Mouse (Mus musculus): ENCODE results near the gene Acss1.

Gene Acss1

DNA sequence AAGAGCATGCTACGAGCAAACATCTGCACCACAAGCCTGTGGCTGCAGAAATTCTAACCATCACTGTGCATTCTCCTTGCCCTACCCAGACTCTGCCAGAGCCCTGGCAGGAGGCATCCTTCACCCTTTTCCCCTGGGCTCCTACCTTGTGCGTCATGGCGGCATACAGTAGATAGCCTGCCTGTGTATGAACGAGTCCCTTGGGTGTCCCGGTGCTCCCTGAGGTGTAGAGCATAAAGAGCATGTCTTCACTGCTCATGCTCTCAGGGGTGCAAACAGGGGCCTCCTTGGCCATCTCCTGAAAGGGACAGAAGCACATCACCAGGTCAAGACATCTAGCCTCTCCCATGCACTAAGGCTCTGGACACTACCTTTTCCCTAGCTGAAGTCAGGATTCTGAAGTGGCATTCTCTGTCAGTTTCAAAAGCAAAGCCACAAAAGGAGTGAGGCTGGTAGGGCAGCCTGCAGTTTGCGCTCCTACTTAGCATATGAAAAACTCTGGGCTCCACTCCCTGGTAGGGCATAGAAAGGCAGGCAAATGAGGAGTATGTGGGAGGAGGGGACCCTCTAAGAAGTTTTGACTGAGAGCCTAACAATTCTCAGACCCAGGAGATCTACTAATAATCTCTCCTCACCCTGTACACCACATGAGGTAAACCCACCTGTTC is 30.5 kb downstream of the Acss1 start:
- DNase-seq = no peak

DNA sequence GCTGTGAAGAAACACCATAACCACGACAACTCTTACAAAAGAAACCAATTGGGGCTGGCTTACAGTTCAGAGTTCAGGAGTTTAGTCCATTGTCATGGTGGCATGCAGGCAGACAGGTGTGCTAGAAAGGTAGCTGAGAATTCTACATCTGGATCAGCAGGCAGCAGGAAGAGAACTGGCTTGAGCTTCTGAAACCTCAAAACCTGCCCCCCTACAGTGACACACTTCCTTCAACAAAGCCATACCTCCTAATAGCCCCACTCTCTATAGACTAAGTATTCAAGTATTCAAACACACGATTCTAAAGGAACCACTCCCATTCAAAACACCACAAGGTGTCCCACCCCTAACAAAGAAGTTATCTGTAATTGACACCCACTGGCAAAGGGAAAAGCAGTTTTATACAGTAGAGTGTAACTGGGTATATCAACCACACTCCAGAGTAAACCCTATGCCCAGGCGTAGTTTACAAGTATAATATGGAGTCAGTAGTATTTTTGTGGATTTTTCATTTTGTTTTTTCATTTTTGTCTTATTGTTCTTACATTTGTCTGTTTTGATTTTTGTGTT is 32.3 kb downstream of the Acss1 start:
- DNase-seq = no peak

DNA sequence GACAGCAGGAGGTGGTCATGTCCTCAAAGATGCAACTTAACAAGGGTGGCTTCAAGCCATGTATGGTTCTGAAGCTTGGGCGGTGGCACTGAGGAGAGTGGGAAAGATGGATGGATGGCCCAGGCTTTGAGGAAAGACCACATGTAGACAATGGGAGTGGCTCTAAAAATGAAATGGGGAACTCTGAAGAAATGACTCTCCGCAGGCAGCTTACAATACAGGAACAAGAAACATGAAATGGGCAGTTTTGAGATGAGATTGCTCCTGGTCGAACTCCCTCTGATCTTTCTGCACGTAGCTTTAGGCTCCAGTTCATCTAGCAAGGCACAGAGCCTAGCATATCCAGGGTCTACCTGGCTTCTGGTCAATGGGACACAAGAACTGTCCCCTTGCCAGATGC is 39.0 kb downstream of the Acss1 start:
- no peak for DNase-seq

DNA sequence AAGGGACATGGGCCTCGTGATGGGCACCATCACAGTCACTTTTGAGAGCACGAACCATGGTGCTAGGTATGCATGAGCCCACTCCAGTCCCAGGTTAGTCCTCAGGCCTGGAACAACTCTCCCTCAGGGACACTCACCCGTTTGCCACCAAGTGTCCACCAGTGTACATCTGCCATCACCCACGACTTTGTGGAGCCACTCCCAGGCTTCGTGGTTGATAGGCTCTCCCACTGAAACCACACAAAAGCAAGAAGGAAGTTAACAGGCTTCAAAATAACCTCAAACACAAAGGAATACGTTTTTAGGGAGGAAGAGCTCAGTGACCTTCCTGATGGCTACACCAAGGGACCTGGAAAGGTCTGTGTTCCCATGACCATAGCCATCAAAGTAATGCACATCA is 41.2 kb downstream of the Acss1 start:
- no peak for DNase-seq

DNA sequence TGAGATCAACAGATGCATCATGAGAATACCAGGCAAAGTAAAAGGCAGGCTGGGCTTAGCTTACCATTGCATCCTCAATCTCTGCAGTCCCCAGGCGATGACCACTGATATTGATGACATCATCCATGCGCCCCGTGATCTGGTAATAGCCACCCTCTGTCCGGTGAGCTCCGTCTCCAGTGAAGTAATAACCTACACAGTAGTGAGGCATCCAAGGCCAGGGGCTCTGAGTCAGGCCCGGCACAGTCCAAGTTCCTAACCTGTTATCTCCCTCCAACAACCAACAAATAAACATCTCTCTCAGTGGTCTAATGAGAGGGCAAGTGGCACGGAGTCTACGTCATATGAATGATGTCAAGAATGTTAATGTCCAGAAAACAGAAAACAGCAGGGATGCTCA is 43.4 kb downstream of the Acss1 start:
- no peak for DNase-seq

DNA sequence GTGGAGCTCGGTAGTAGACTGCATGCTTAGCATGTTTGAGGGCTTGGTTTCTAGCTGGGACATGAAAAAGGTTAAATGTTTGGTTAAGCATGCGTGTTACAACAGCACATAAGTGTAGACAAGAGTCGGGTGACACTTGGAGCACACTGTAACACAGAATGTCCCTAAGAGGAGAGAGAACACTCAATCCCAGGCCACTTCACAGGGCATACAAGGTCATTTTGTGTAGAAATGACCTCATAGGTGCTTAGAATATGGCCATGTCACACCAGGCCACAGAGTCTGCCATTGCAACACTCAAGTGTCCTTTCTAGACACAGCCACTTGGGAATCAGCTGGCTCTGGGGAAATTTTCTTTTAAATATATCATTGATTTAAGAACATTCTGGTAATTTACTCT is 44.3 kb downstream of the Acss1 start:
- no peak for DNase-seq

DNA sequence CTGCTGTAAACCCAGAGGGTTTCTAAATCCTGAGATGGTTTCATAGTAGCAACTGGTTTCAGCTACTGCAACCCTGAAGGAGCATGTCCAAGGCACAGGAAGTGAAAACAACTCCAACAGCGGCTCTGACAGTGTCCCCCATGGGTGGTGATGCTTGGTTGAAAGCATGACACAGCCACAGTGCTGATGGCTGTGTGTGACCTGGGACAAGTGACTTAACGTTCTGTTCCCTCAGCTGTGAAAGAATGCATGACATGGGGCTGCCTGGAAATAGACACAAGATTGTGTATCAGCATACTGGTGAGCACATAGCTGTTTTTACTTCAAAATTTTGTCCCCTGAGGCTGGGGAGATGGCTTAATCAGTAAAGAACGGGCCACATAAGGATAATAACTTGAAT is 46.6 kb downstream of the Acss1 start:
- DNase-seq = no peak

DNA sequence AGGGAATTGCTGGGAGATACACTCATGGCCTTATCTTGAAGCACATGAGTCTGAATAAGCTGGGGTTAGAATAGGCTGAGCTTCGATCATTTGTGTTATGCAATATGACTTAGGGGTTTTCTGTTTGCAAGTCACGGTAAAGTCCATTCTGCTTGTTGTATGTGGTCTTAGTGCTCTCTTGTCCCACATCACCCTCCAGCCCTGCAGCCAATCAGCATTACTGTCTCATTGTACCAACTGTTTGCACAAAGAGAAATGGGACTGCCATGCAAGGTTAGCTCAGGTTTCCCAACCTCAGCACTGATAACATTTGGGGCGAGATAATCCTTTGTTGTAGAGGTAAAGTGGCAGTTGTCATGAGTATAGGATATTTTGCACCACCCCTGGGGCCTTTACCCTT is 58.2 kb downstream of the Acss1 start:
- no peak for DNase-seq

DNA sequence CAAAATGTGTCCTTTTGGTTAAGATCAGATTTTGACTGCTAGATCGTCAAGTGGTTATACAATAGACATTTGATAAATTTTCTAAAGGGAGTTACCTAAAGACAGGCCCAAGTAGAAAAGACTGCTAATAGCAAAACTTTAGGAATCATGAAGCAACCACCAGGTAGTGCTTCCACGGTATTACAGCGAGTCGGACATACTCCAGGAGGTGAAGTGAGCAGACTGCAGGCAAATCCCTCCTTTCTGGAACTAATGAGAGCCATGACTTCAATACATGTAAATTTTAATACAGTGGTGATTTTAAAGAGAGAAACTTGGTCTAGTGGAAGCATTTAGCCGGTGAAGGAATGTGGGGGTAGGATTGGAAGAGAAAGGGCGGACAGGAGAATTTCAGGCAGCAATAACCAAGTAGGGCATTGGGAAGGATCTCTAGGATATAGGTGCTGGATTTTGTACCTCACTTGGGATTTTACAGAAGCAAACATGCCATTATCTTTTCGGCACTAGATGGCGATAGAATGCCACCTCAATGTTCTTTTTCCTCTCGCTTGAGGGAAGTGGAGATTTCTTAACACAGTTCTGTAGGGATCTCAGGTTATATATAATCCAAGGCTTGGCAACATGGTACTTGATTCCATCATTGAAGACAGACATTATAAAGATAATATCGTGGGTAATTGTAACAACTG is 59.3 kb downstream of the Acss1 start:
- peak; percentile 88 for DNase-seq

DNA sequence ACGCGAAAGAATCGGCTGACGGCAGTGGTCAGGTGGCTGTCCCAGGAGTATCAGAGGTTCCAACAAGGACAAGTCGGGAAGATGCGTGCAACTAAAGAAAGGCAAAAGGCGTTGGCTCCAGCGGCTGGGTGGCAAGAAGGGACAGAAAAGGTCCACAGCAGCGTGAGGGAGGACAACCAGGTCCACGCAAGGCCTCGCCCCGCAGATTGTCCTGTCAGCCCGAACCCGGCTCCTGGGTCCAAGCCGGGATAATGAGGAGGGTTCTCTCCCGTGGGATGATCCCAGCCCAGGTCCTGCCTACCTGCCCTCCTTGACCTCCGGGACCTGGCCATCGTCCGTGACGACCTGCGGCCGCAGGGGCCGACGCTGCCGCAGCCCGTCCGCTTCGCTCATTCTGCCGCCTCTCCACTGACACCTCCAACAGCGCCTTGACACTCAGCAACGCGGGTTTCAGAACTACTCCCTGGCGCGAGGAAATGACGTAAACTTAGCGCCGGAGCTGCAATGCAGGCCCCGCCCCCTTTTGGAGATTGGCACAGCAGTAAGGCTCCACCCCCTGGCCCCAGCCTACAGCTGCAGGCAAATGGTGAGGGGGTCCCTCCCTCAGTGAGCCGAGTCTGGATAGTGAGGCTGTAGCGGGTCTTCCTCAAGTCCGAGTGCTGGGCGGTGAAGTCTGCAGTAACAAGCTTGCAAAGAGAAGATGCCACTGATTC is 60.1 kb downstream of the Acss1 start, which contains the start of gene Apmap:
TSS of gene Apmap (minus strand) at position 481 of the 713 bp plus-strand sequence.
- peak; percentile 98 for DNase-seq

DNA sequence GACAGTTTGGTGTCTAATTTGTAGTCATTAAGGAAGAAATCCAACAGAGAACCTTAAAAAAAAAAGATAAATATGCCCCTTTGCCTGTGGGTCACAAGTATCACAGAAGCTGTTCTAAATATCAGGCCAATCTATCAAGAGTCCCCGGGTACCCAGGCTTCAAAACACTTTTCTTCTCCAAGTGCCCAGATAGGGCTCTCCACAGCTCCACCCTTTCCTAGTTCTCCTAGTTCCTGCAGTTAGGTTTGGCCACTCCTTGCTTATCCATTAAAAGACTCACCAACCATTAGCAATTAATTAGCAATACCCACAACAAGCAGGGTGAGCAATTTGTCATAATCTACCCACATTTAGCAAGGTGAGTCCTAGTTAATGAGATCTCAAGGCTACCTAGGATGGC is 61.2 kb downstream of the Acss1 start:
- DNase-seq = no peak

DNA sequence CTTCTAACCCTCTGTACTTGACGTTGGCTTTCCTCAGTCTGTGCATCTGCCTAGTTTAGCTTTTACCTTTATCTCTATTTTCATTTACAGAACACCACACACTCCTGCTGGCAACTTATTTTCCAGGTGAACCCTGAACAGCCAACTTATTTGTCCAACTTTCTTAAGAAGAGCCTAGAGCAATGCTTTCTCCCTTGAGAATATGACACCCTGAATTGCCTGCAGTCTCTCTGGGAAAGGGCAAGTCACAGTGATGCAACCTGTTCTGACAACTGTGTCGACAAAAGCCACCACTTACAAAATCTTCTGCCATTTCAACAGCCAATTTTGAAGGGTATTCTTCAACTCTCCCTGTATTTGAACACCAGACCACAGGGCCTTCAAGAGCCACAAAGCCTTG is 63.5 kb downstream of the Acss1 start:
- DNase-seq = no peak

DNA sequence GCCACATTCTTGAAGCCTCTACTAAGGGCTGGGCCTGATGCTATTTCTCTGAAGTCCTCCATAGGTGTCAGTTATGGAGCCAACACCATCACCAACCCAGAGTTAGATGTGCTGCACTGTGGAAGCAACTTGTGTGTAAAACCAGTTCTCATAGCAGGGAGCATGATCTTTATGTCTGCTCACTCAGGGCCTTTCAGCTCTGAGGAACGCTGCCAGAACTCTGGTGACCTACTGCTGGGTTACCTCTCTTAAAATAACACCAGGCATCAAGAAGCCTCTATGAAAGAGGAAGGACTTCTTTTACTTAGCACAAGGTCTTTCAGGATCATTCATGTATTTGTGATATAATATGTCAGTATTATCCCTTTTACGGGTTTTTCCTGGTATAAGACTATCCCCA is 66.1 kb downstream of the Acss1 start:
- no peak for DNase-seq

DNA sequence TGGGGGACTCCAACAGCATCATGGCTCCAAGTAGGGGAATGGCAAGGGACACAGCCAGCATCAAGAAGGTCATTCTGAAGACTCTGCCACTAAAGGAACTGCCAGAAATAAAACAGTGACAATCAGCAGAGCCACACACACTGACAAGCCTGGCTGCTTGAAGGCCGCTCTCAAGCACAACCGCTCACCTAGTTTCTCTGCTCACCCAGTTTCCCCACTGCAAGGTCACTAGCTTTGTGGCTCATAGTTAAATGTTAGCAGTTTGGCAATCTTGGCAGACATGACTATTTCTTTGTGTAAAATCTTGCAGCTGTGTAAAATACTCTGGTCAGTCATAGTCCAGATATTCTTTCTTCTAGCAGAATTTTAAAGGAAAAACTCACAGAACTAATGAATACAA is 68.0 kb downstream of the Acss1 start:
- no peak for DNase-seq

DNA sequence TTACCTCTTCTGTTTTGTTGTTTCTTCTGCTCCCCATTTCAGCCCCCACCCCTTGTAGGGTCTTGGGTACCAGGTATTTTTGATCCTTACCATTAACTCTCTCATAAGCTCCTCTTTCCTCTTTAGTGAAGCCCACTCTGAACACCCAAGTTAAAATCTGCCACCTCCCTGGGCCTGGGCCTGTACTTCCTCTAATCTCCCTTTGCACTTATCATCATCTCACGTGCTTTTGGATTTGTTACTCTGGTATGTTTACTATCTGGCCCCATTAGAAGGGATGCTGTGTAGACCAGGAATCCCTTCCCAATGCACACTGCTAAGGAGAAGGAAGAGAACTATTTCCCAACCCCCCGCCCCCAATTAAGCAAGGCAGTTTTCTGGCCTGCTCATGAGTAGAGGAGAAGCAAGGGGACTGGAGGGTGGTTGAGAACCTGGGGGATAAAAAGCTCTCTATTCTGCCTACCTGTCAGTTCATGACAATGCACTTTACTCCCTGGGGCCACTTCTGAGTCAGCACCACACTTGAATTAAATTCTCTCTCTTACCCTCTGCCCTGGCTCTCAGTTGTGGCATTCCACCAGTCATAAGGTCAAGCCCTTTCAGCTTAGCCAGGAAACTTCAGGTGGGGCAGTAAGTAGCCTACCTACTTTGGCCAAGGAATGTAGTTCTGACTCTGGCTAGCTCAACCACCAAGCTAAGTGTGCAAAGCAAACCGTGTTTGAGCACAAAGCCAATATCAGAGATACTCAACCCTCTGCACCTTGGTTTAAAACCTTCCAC is 72.7 kb downstream of the Acss1 start:
- no peak for DNase-seq

DNA sequence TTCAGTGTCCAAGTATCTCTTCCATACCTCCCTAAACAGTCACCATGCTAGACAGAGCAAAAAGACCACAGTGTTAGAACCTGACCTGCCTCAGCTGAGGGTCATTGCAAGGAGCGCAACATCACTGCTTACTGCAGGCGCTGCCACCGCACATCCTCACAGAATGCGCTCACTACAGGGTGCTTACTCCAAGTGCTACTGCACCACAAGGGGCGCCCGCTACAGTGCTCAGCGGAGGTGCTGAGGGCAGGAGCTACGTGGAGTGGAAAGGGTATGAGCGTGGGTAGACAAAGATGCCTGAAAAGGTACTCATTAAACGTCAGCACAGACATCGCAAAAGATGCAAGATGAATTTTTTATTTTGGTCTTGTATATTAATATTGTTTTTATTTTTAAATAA is 79.2 kb downstream of the Acss1 start:
- no peak for DNase-seq

DNA sequence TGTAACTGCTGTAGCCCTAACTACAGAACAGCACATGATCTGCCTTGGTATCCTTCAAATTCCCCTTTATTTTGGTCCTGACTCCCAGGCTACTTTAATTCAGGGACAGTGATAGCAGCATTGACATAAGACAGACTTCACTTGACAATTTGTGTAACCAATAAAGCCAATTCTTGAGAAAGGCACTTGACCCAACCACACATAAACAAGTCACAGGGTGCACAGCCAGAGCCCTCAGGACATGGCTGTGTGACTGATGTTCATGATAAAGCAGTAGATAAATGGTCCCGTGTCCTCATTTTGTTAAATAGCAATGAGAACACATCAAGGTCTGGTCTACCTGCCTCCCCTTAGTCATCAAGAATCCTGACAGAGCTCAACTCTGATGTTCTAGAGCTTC is 88.7 kb downstream of the Acss1 start:
- DNase-seq = no peak

DNA sequence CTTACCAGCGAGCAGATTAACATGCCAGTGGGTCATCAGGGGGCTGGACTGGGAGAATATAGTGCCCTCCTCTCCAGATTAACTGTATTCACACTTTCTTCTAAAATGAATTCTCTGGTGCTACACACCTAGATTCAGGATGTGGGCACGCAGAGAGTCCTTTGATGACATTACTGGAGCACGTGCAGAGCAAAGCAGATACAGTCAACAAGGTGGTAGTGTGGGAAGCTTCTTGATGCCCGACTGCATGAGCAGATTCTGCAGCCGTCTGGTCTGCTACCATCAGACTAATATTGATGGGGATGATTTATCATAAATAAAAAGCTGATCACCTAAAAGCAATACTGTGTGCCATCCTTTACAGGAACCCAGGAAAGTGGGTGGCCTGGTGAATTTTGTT is 89.7 kb downstream of the Acss1 start:
- DNase-seq = no peak

DNA sequence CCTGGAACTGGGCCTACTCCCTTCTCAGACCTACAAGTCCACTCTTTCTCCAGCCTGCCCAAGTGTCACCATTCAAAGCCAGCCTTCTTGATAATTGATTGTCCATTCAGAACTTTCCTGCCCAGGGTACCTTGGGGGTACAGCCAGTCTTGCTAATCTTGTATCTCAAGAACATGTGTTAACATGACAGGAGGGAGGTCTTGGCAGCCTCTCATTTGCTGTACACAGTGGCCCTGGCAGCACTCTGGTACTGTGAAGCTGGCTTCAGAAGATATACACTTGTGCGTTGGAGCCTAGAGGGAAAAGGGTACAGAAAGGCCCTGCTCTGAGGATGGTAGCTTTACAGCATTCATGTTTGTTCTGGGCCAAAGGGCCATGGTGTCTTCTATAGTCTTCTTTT is 92.0 kb downstream of the Acss1 start:
- DNase-seq = no peak

DNA sequence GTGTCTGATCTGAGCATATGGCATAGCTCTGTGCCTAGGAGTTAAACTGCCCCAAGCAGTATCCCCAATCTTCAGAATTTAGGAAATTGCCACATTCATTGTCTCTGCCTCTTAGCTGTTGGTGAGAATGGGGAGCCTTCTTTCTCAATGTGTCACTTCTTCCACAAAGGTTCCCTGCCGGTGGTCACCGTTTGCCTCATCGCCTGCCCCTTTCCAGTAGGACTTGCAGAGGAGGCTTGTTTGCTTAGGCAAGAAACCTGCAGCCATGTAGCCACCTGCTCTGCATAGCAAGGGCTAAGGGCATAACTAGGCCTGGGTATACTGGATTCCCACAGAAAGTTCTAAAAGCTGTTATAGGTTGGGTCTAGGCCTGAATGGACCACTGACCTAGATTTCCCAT is 95.8 kb downstream of the Acss1 start:
- no peak for DNase-seq

DNA sequence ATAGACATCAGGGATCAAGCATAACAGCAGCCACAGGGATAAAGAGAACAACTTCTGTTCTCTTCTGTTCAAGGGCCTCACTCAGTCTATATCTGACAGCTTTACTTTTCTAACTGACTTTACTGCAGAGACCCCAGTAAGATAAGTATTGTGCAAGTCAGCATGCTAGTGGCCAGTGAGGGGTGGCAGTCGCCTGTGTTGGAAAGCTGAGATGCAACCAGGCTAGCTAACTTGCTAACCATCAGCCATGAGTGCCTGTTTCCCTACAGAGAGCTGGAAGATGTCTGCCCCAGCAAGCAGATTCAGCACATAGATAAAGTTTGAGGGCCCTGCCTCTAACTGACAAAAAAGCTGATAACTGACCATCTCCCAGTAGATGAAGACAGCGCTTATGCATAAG is 97.5 kb downstream of the Acss1 start:
- DNase-seq = no peak

DNA sequence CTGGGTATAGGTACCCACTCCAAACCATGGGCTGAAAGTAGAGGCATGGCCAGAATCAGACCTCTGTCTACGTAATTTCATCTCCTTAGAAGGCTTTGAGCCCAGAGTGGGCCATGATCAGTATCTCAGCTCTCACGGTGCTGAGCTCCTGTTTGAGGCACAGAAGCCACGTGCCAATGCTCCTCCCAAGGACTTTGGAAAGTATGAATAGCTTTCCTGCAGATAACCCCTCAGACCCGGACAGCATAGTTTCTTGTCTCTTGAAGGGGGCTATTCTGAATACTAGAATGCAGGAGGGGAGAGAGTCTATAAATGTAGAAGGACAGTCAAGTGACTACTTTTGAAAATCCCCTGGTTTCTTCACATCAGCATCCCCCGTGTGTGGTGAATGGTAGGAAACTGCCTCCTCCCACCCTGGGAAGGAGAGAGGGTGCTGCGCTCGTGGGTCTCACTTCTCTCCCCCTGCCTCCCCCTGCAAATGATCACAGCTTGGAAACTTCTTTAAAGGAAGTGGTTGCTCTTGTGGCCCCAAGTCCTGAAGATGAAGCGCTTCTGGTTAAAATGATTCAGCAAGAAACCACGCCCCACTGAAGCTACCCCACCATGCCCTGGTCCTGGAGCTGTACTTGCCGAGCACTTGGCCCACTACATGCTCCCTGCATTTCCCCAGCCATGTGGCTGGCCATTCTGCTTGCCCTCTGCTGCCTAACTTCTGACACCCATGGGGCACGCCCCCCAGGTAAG is 98.3 kb downstream of the Acss1 start, which contains the start of gene Cst7:
TSS of gene Cst7 (plus strand) at position 569 of the 744 bp plus-strand sequence.
- no peak for DNase-seq
